ENCODE assay signal across 8 mouse cellular contexts in genomic region chr11:22859301-22859632, GRCm38 (mm10). TPM values are rescaled to one million over a fixed set of nuclear protein-coding genes. Genes with fewer than 3 reads are reported as not detected.
DNase-seq lines count a peak whose midpoint lies in the region; ATAC-seq lines count a peak whose summit lies in the region.

No protein-coding gene starts in this region.

- ATAC-seq in cerebellum, adult (ENCODE audit: insufficient number of reproducible peaks, low FRiP score, low TSS enrichment), result 0 out of 2 replicates have a peak, but pooled peaks have one; percentile 12
- no peak; the same call in 1 of the 2 replicates for ATAC-seq in hindbrain, embryonic 16.5 days
- no peak for ATAC-seq in midbrain, embryonic 15.5 days (replicated peaks)

- no peaks in the 10 kb centered on the region for H3K36me3 ChIP-seq in hindbrain, embryonic 16.5 days (ENCODE audit: control insufficient read depth, insufficient read depth, low read length)
- H3K36me3 ChIP-seq in midbrain, embryonic 15.5 days (replicated peaks), result no peaks in the 10 kb centered on the region

- no peaks in the 10 kb centered on the region for H3K9me3 ChIP-seq in hindbrain, embryonic 16.5 days (ENCODE audit: control insufficient read depth, low read length)
- no peaks in the 10 kb centered on the region for H3K9me3 ChIP-seq in midbrain, embryonic 15.5 days

- peaks cover 25% of the 10 kb centered on the region for H3K27me3 ChIP-seq in hindbrain, embryonic 16.5 days (replicated peaks; ENCODE audit: control insufficient read depth, insufficient read depth, low read length)
- peaks cover 58% of the 10 kb centered on the region for H3K27me3 ChIP-seq in midbrain, embryonic 15.5 days (replicated peaks)

- 0% methylated on average over 23 of the region's 41 CpGs for WGBS in hindbrain, embryonic 16.5 days
- under 1% methylated on average over 19 of the region's 41 CpGs for WGBS in midbrain, embryonic 15.5 days

- intact Hi-C loops in left cerebral cortex, postnatal 10 days (cut with DNase I), result loop anchor here (5.0 kb wide), 1 partner anchor 108 kb away; no protein-coding TSS in a partner anchor

- H3K4me1 ChIP-seq in hindbrain, embryonic 16.5 days (ENCODE audit: control insufficient read depth, insufficient read depth, low read depth, low read length), result peaks cover 17% of the 10 kb centered on the region
- H3K4me1 ChIP-seq in midbrain, embryonic 15.5 days, result peaks cover 24% of the 10 kb centered on the region

- H3K4me2 ChIP-seq in hindbrain, embryonic 16.5 days (ENCODE audit: low read length), result peak overlapping the region; percentile 97
- peak overlapping the region; percentile 97 for H3K4me2 ChIP-seq in midbrain, embryonic 15.5 days

- peak overlapping the region; percentile 84 for H3K4me3 ChIP-seq in hindbrain, embryonic 16.5 days (ENCODE audit: low read length)
- peak overlapping the region; percentile 74 for H3K4me3 ChIP-seq in midbrain, embryonic 15.5 days

- H3K9ac ChIP-seq in hindbrain, embryonic 16.5 days (ENCODE audit: low read depth, low read length), result peak overlapping the region; percentile 76
- peak overlapping the region; percentile 51 for H3K9ac ChIP-seq in midbrain, embryonic 15.5 days

- no peak for DNase-seq in cerebellum, postnatal 14 days
- peak; percentile 28 for DNase-seq in right cerebral cortex, postnatal 4 days
- DNase-seq in right cerebral cortex, adult 18-20 months, result no peak
- no peak for DNase-seq in urinary bladder, postnatal 14 days (ENCODE audit: low spot score)
- DNase-seq in left cerebral cortex, postnatal 10 days (ENCODE audit: extremely low spot score in 1 of 2, low spot score in 2 of 2), result no peak

- H3K27ac ChIP-seq in hindbrain, embryonic 16.5 days (ENCODE audit: low read depth, low read length), result no peak overlapping the region
- H3K27ac ChIP-seq in midbrain, embryonic 15.5 days, result no peak overlapping the region

RNA-seq across cellular contexts. Expression of gene B3gnt2, which starts 1.5 kb away (rescaled TPM):
- 2.1 and 2.7 TPM in 2 replicates for polyA plus RNA-seq in hindbrain, embryonic 16.5 days (2015; fragmentation: Nextera tagmentation; extraction: Ambion mirVana)
- polyA plus RNA-seq in midbrain, embryonic 15.5 days (2015; fragmentation: Nextera tagmentation; extraction: Ambion mirVana), result 2.0 and 3.6 TPM in 2 replicates
- total RNA-seq in left cerebral cortex, postnatal 10 days (2021), result 10 to 100 TPM in 1 of 2 experiments, 1 to 10 TPM in 1; 8.1 to 16.0 TPM
